Mouse (Mus musculus): ENCODE results near the gene Fam196a. TPM values are rescaled to one million over a fixed set of nuclear protein-coding genes. Genes with fewer than 3 reads are reported as not detected.

The Fam196a gene
- polyA plus RNA-seq, 1 experiment from 2014 or later, result 2.1 TPM

- DNase-seq (ENCODE audit: low spot score, missing footprints) (no peak), ATAC-seq (ENCODE audit: low FRiP score) (no peak)
- no peak overlapping the region for H3K27ac ChIP-seq (ENCODE audit: low read depth, low read length)
- H3K4me2 ChIP-seq, result no peak overlapping the region
- H3K36me3 ChIP-seq (ENCODE audit: control insufficient read depth, insufficient read depth, low read length), result no peaks in the 10 kb centered on the region
- H3K9ac ChIP-seq (ENCODE audit: low read length), result no peak overlapping the region
- H3K27me3 ChIP-seq (ENCODE audit: control insufficient read depth, insufficient read depth, low read length), result peaks cover 10% of the 10 kb centered on the region
- no peaks in the 10 kb centered on the region; the same call in 1 of the 2 replicates for H3K4me1 ChIP-seq (ENCODE audit: control insufficient read depth, insufficient read depth, low read length)
- 76% methylated on average over 2 of the region's 2 CpGs for WGBS
- no peaks in the 10 kb centered on the region for H3K9me3 ChIP-seq (ENCODE audit: control insufficient read depth, low read length)
- H3K4me3 ChIP-seq (ENCODE audit: low read depth, low read length), result no peak overlapping the region
These were observed 6.3 kb downstream of the Fam196a start for GRCm38 (mm10) chr7:134931886-134932285.

- no peak overlapping the region for H3K4me2 ChIP-seq
- H3K27ac ChIP-seq (ENCODE audit: low read depth, low read length), result no peak overlapping the region
- H3K9me3 ChIP-seq (ENCODE audit: control insufficient read depth, low read length), result no peaks in the 10 kb centered on the region
- H3K4me3 ChIP-seq (ENCODE audit: low read depth, low read length), result no peak overlapping the region
- no peaks in the 10 kb centered on the region for H3K4me1 ChIP-seq (ENCODE audit: control insufficient read depth, insufficient read depth, low read length)
- no peaks in the 10 kb centered on the region for H3K27me3 ChIP-seq (ENCODE audit: control insufficient read depth, insufficient read depth, low read length)
- ATAC-seq (ENCODE audit: low FRiP score) (no peak), DNase-seq (ENCODE audit: low spot score, missing footprints) (no peak)
- H3K9ac ChIP-seq (ENCODE audit: low read length), result no peak overlapping the region
- WGBS, result 80% methylated on average over 2 of the region's 2 CpGs
- no peaks in the 10 kb centered on the region for H3K36me3 ChIP-seq (ENCODE audit: control insufficient read depth, insufficient read depth, low read length)
These were observed 36.2 kb downstream of the Fam196a start for GRCm38 (mm10) chr7:134901992-134902391.

- DNase-seq (ENCODE audit: low spot score, missing footprints), result no peak
- Histone ChIP-seq H3K9ac (ENCODE audit: low read length) (no peak overlapping the region), H3K4me3 (ENCODE audit: low read depth, low read length) (no peak overlapping the region), H3K9me3 (ENCODE audit: control insufficient read depth, low read length) (no peaks in the 10 kb centered on the region), H3K36me3 (ENCODE audit: control insufficient read depth, insufficient read depth, low read length) (no peaks in the 10 kb centered on the region), H3K4me2 (no peak overlapping the region), H3K27me3 (ENCODE audit: control insufficient read depth, insufficient read depth, low read length) (no peaks in the 10 kb centered on the region), H3K27ac (ENCODE audit: low read depth, low read length) (no peak overlapping the region), H3K4me1 (ENCODE audit: control insufficient read depth, insufficient read depth, low read length) (no peaks in the 10 kb centered on the region)
- 94% methylated on average over 2 of the region's 2 CpGs for WGBS
- no peak for ATAC-seq (ENCODE audit: low FRiP score)
These were observed 38.8 kb downstream of the Fam196a start for GRCm38 (mm10) chr7:134899462-134899861.

GRCm38 (mm10) chr7:134894604-134895003 is 43.6 kb downstream of the Fam196a start:
- no peaks in the 10 kb centered on the region for H3K4me1 ChIP-seq (ENCODE audit: control insufficient read depth, insufficient read depth, low read length)
- no peak overlapping the region for H3K27ac ChIP-seq (ENCODE audit: low read depth, low read length)
- no peaks in the 10 kb centered on the region for H3K27me3 ChIP-seq (ENCODE audit: control insufficient read depth, insufficient read depth, low read length)
- H3K9ac ChIP-seq (ENCODE audit: low read length), result no peak overlapping the region
- no peak overlapping the region for H3K4me2 ChIP-seq
- DNase-seq (ENCODE audit: low spot score, missing footprints) (peak; percentile 82), ATAC-seq (ENCODE audit: low FRiP score) (no peak)
- no peak overlapping the region for H3K4me3 ChIP-seq (ENCODE audit: low read depth, low read length)
- 74% methylated on average over 2 of the region's 2 CpGs for WGBS
- H3K9me3 ChIP-seq (ENCODE audit: control insufficient read depth, low read length), result no peaks in the 10 kb centered on the region
- no peaks in the 10 kb centered on the region for H3K36me3 ChIP-seq (ENCODE audit: control insufficient read depth, insufficient read depth, low read length)

GRCm38 (mm10) chr7:134892972-134893371 is 45.3 kb downstream of the Fam196a start:
- ATAC-seq (ENCODE audit: low FRiP score) (no peak), DNase-seq (ENCODE audit: low spot score, missing footprints) (peak; percentile 83)
- no peak overlapping the region for H3K27ac ChIP-seq (ENCODE audit: low read depth, low read length)
- no peaks in the 10 kb centered on the region for H3K27me3 ChIP-seq (ENCODE audit: control insufficient read depth, insufficient read depth, low read length)
- no peak overlapping the region for H3K9ac ChIP-seq (ENCODE audit: low read length)
- no peaks in the 10 kb centered on the region for H3K4me1 ChIP-seq (ENCODE audit: control insufficient read depth, insufficient read depth, low read length)
- 94% methylated on average over 4 of the region's 4 CpGs for WGBS
- H3K9me3 ChIP-seq (ENCODE audit: control insufficient read depth, low read length), result no peaks in the 10 kb centered on the region
- no peak overlapping the region for H3K4me2 ChIP-seq
- no peaks in the 10 kb centered on the region for H3K36me3 ChIP-seq (ENCODE audit: control insufficient read depth, insufficient read depth, low read length)
- no peak overlapping the region for H3K4me3 ChIP-seq (ENCODE audit: low read depth, low read length)

- H3K4me3 ChIP-seq (ENCODE audit: low read depth, low read length), result no peak overlapping the region
- H3K27ac ChIP-seq (ENCODE audit: low read depth, low read length), result no peak overlapping the region
- no peaks in the 10 kb centered on the region for H3K9me3 ChIP-seq (ENCODE audit: control insufficient read depth, low read length)
- H3K27me3 ChIP-seq (ENCODE audit: control insufficient read depth, insufficient read depth, low read length), result no peaks in the 10 kb centered on the region
- no peak overlapping the region for H3K4me2 ChIP-seq
- no peaks in the 10 kb centered on the region for H3K4me1 ChIP-seq (ENCODE audit: control insufficient read depth, insufficient read depth, low read length)
- H3K9ac ChIP-seq (ENCODE audit: low read length), result no peak overlapping the region
- DNase-seq (ENCODE audit: low spot score, missing footprints) (peak; percentile 78), ATAC-seq (ENCODE audit: low FRiP score) (no peak)
- H3K36me3 ChIP-seq (ENCODE audit: control insufficient read depth, insufficient read depth, low read length), result no peaks in the 10 kb centered on the region
- 87% methylated on average over 13 of the region's 13 CpGs for WGBS
These were observed 45.8 kb downstream of the Fam196a start for GRCm38 (mm10) chr7:134892449-134892871.

- Histone ChIP-seq H3K4me3 (ENCODE audit: low read depth, low read length) (no peak overlapping the region), H3K27ac (ENCODE audit: low read depth, low read length) (no peak overlapping the region), H3K36me3 (ENCODE audit: control insufficient read depth, insufficient read depth, low read length) (no peaks in the 10 kb centered on the region), H3K4me2 (no peak overlapping the region), H3K9me3 (ENCODE audit: control insufficient read depth, low read length) (no peaks in the 10 kb centered on the region), H3K4me1 (ENCODE audit: control insufficient read depth, insufficient read depth, low read length) (peaks cover 9% of the 10 kb centered on the region), H3K27me3 (ENCODE audit: control insufficient read depth, insufficient read depth, low read length) (no peaks in the 10 kb centered on the region), H3K9ac (ENCODE audit: low read length) (no peak overlapping the region)
- 86% methylated on average over 6 of the region's 6 CpGs for WGBS
- DNase-seq (ENCODE audit: low spot score, missing footprints) (peak; percentile 57), ATAC-seq (ENCODE audit: low FRiP score) (no peak)
These were observed 54.7 kb downstream of the Fam196a start for GRCm38 (mm10) chr7:134883516-134883915.

GRCm38 (mm10) chr7:134880431-134880830 is 57.8 kb downstream of the Fam196a start:
- 69% methylated on average over 6 of the region's 6 CpGs for WGBS
- H3K4me1 ChIP-seq (ENCODE audit: control insufficient read depth, insufficient read depth, low read length), result peaks cover 9% of the 10 kb centered on the region
- no peak overlapping the region for H3K9ac ChIP-seq (ENCODE audit: low read length)
- DNase-seq (ENCODE audit: low spot score, missing footprints) (no peak), ATAC-seq (ENCODE audit: low FRiP score) (no peak)
- H3K27me3 ChIP-seq (ENCODE audit: control insufficient read depth, insufficient read depth, low read length), result no peaks in the 10 kb centered on the region
- H3K4me2 ChIP-seq, result no peak overlapping the region
- no peak overlapping the region for H3K4me3 ChIP-seq (ENCODE audit: low read depth, low read length)
- H3K27ac ChIP-seq (ENCODE audit: low read depth, low read length), result no peak overlapping the region
- no peaks in the 10 kb centered on the region for H3K9me3 ChIP-seq (ENCODE audit: control insufficient read depth, low read length)
- no peaks in the 10 kb centered on the region for H3K36me3 ChIP-seq (ENCODE audit: control insufficient read depth, insufficient read depth, low read length)

- Histone ChIP-seq H3K9ac (ENCODE audit: low read length) (no peak overlapping the region), H3K9me3 (ENCODE audit: control insufficient read depth, low read length) (no peaks in the 10 kb centered on the region), H3K27ac (ENCODE audit: low read depth, low read length) (no peak overlapping the region; the same call in 1 of the 2 replicates), H3K36me3 (ENCODE audit: control insufficient read depth, insufficient read depth, low read length) (no peaks in the 10 kb centered on the region), H3K4me1 (ENCODE audit: control insufficient read depth, insufficient read depth, low read length) (peaks cover 9% of the 10 kb centered on the region), H3K27me3 (ENCODE audit: control insufficient read depth, insufficient read depth, low read length) (no peaks in the 10 kb centered on the region), H3K4me2 (no peak overlapping the region), H3K4me3 (ENCODE audit: low read depth, low read length) (no peak overlapping the region)
- peak; percentile 79 for ATAC-seq (ENCODE audit: low FRiP score)
- peak; percentile 85 for DNase-seq (ENCODE audit: low spot score, missing footprints)
- 28% methylated on average over 6 of the region's 6 CpGs for WGBS
These were observed 59.2 kb downstream of the Fam196a start for GRCm38 (mm10) chr7:134878985-134879384.

GRCm38 (mm10) chr7:134872981-134873380 is 65.2 kb downstream of the Fam196a start:
- Histone ChIP-seq H3K9ac (ENCODE audit: low read length) (no peak overlapping the region), H3K4me1 (ENCODE audit: control insufficient read depth, insufficient read depth, low read length) (no peaks in the 10 kb centered on the region), H3K9me3 (ENCODE audit: control insufficient read depth, low read length) (no peaks in the 10 kb centered on the region), H3K27me3 (ENCODE audit: control insufficient read depth, insufficient read depth, low read length) (no peaks in the 10 kb centered on the region), H3K27ac (ENCODE audit: low read depth, low read length) (no peak overlapping the region), H3K4me3 (ENCODE audit: low read depth, low read length) (no peak overlapping the region), H3K4me2 (no peak overlapping the region), H3K36me3 (ENCODE audit: control insufficient read depth, insufficient read depth, low read length) (no peaks in the 10 kb centered on the region)
- 89% methylated on average over 7 of the region's 7 CpGs for WGBS
- DNase-seq (ENCODE audit: low spot score, missing footprints) (peak; percentile 39), ATAC-seq (ENCODE audit: low FRiP score) (no peak)
